In the genomic region with DNA sequence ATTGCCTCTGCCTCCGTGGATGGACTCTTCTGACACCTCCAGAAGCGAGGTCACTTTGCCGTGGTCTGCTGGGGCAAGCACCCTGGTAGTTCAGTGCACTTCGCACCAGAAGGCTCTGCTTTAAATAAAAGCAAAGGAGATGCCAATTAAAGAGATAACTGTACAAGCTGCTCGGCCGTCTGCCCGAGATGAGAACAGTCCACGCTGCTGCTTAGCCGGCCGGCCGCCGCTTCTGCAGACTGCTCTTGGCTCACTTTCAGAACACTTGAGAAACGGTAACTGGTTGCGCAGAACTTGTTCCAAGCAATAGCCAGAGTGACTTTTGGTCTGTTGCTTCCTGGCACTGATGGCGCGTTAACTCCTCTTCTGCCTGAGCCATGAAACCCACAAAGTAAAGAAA, we compare ENCODE assay signal across 8 mouse cellular contexts.
A peak's percentile ranks its signal among the peaks of the same experiment; 100 is the strongest.
DNase-seq lines count a peak whose midpoint lies in the region; ATAC-seq lines count a peak whose summit lies in the region.

No protein-coding gene starts in this region.

- no peak overlapping the region for H3K27ac ChIP-seq in kidney, embryonic 15.5 days
- peak overlapping the region; percentile 53 for H3K27ac ChIP-seq in lung, embryonic 15.5 days
- no peak overlapping the region for H3K27ac ChIP-seq in hindbrain, embryonic 12.5 days

- ATAC-seq in kidney, embryonic 15.5 days (replicated peaks; ENCODE audit: low FRiP score) = no peak
- ATAC-seq in lung, embryonic 15.5 days (ENCODE audit: borderline replicate concordance, extremely low read depth, low FRiP score, low TSS enrichment) = peak; percentile 53; the same call in 1 of the 2 replicates
- no peak for ATAC-seq in hindbrain, embryonic 12.5 days (ENCODE audit: low FRiP score)

- DNase-seq in kidney, adult 11 months = peak; percentile 77
- DNase-seq in adrenal gland, postnatal 36 days = peak; percentile 74 to 75
- DNase-seq in gastrocnemius, postnatal 4 days (ENCODE audit: low spot score in 2 of 2) = peak; percentile 38 to 67
- DNase-seq in kidney, postnatal 10 days = peak; percentile 74
- peak; percentile 67 for DNase-seq in skeletal muscle tissue, adult 2 months (ENCODE audit: low read depth, low spot score)

- no peaks in the 10 kb centered on the region for H3K36me3 ChIP-seq in kidney, embryonic 15.5 days
- no peaks in the 10 kb centered on the region for H3K36me3 ChIP-seq in lung, embryonic 15.5 days
- no peaks in the 10 kb centered on the region for H3K36me3 ChIP-seq in hindbrain, embryonic 12.5 days

- H3K27me3 ChIP-seq in kidney, embryonic 15.5 days = 0 out of 2 replicates have a peak, but pooled peaks cover 3% of the 10 kb centered on the region
- H3K27me3 ChIP-seq in lung, embryonic 15.5 days = no peaks in the 10 kb centered on the region
- no peaks in the 10 kb centered on the region for H3K27me3 ChIP-seq in hindbrain, embryonic 12.5 days

- no peaks in the 10 kb centered on the region for H3K9me3 ChIP-seq in kidney, embryonic 15.5 days (replicated peaks)
- no peaks in the 10 kb centered on the region for H3K9me3 ChIP-seq in lung, embryonic 15.5 days
- H3K9me3 ChIP-seq in hindbrain, embryonic 12.5 days (replicated peaks) = no peaks in the 10 kb centered on the region

- no peak overlapping the region for H3K9ac ChIP-seq in kidney, embryonic 15.5 days
- H3K9ac ChIP-seq in lung, embryonic 15.5 days = no peak overlapping the region
- H3K9ac ChIP-seq in hindbrain, embryonic 12.5 days = no peak overlapping the region

- H3K4me3 ChIP-seq in kidney, embryonic 15.5 days (replicated peaks) = no peak overlapping the region
- peak overlapping the region; percentile 3; the same call in 1 of the 2 replicates for H3K4me3 ChIP-seq in lung, embryonic 15.5 days
- H3K4me3 ChIP-seq in hindbrain, embryonic 12.5 days = no peak overlapping the region

- no peaks in the 10 kb centered on the region for H3K4me1 ChIP-seq in kidney, embryonic 15.5 days
- H3K4me1 ChIP-seq in lung, embryonic 15.5 days = 0 out of 2 replicates have a peak, but pooled peaks cover 8% of the 10 kb centered on the region
- H3K4me1 ChIP-seq in hindbrain, embryonic 12.5 days = no peaks in the 10 kb centered on the region

- WGBS in kidney, embryonic 15.5 days = 64% methylated on average over 16 of the region's 16 CpGs
- 28% methylated on average over 16 of the region's 16 CpGs for WGBS in lung, embryonic 15.5 days
- 85% methylated on average over 16 of the region's 16 CpGs for WGBS in hindbrain, embryonic 12.5 days

- H3K4me2 ChIP-seq in kidney, embryonic 15.5 days = no peak overlapping the region
- H3K4me2 ChIP-seq in lung, embryonic 15.5 days = peak overlapping the region; percentile 14; the same call in 1 of the 2 replicates
- H3K4me2 ChIP-seq in hindbrain, embryonic 12.5 days (replicated peaks) = no peak overlapping the region
